Mouse (Mus musculus): Measurements from ENCODE around the gene Lrch1.

Lrch1 gene

GRCm38 (mm10) chr14:74852965-74853758 is 94.5 kb downstream of the Lrch1 start:
- no peak for DNase-seq (ENCODE audit: low read depth)

- DNase-seq (ENCODE audit: low read depth): no peak
Observed at GRCm38 (mm10) chr14:74851866-74852265, 95.8 kb downstream of the Lrch1 start.

- no peak for DNase-seq (ENCODE audit: low read depth)
Observed at GRCm38 (mm10) chr14:74849020-74849419, 98.7 kb downstream of the Lrch1 start.

- no peak for DNase-seq (ENCODE audit: low read depth)
Observed at GRCm38 (mm10) chr14:74848224-74848623, 99.5 kb downstream of the Lrch1 start.

GRCm38 (mm10) chr14:74847311-74848133 is 100.2 kb downstream of the Lrch1 start:
- DNase-seq (ENCODE audit: low read depth): peak; percentile 96

- DNase-seq (ENCODE audit: low read depth): peak; percentile 51
Observed at GRCm38 (mm10) chr14:74846668-74847067, 101.0 kb downstream of the Lrch1 start.

- DNase-seq (ENCODE audit: low read depth): peak; percentile 49
Observed at GRCm38 (mm10) chr14:74845661-74846274, 101.9 kb downstream of the Lrch1 start.

- DNase-seq (ENCODE audit: low read depth): no peak
Observed at GRCm38 (mm10) chr14:74841708-74842107, 106.0 kb downstream of the Lrch1 start.

- DNase-seq (ENCODE audit: low read depth): no peak
Observed at GRCm38 (mm10) chr14:74841297-74841696, 106.4 kb downstream of the Lrch1 start.

GRCm38 (mm10) chr14:74840820-74841219 is 106.9 kb downstream of the Lrch1 start:
- no peak for DNase-seq (ENCODE audit: low read depth)

- no peak for DNase-seq (ENCODE audit: low read depth)
Observed at GRCm38 (mm10) chr14:74840328-74840727, 107.3 kb downstream of the Lrch1 start.

GRCm38 (mm10) chr14:74838816-74839215 is 108.9 kb downstream of the Lrch1 start:
- no peak for DNase-seq (ENCODE audit: low read depth)

- DNase-seq (ENCODE audit: low read depth): peak; percentile 53
Observed at GRCm38 (mm10) chr14:74835010-74835409, 112.7 kb downstream of the Lrch1 start.

GRCm38 (mm10) chr14:74834215-74834614 is 113.5 kb downstream of the Lrch1 start:
- no peak for DNase-seq (ENCODE audit: low read depth)

- no peak for DNase-seq (ENCODE audit: low read depth)
Observed at GRCm38 (mm10) chr14:74831653-74832052, 116.0 kb downstream of the Lrch1 start.

- no peak for DNase-seq (ENCODE audit: low read depth)
Observed at GRCm38 (mm10) chr14:74831050-74831449, 116.6 kb downstream of the Lrch1 start.

- DNase-seq (ENCODE audit: low read depth): no peak
Observed at GRCm38 (mm10) chr14:74830591-74830990, 117.1 kb downstream of the Lrch1 start.

- DNase-seq (ENCODE audit: low read depth): no peak
Observed at GRCm38 (mm10) chr14:74822757-74823680, 124.7 kb downstream of the Lrch1 start.

GRCm38 (mm10) chr14:74822048-74822447 is 125.6 kb downstream of the Lrch1 start:
- no peak for DNase-seq (ENCODE audit: low read depth)

GRCm38 (mm10) chr14:74820180-74820813 is 127.4 kb downstream of the Lrch1 start:
- DNase-seq (ENCODE audit: low read depth): no peak

GRCm38 (mm10) chr14:74816705-74817104 is 131.0 kb downstream of the Lrch1 start:
- DNase-seq (ENCODE audit: low read depth): no peak
